Mouse (Mus musculus) CD4-positive helper T cell, adult 2 months (primary cell): Measurements from ENCODE around the gene Tecrl.

Experiments used
- DNase-seq: peaks from one replicate; pipeline ENCODE4 v3.0.0-alpha.2; 2012; ENCODE audit warnings: low read depth, missing footprints, low spot score

Tecrl gene

GRCm38 (mm10) chr5:83354846-83355561 is at the start of gene Tecrl:
Gene Tecrl (minus strand): TSS chr5:83355195.
- DNase-seq = no peak

- no peak for DNase-seq
Observed at GRCm38 (mm10) chr5:83385021-83385420, 30.0 kb upstream of the Tecrl start.

DNA sequence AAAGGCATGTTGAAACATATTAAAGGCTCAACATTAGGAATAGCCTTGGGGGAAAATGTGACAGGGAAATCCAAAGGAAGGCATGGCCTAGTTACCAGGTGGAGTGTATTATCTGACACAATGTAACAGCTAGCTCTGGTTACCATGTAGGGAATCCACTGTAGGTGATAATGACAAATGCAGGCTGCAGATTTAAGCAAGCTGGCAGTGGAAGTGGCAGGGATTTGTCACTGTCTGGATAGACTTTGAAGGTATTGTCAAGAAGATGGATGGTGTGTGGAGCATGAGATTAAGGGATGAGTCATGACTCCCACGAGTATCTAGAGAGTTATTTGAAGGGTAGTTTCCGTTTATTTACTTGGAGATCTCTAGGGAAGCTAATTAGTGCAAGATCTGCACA is 3.4 kb downstream of the Tecrl start:
- DNase-seq = no peak

- DNase-seq = no peak
Observed at GRCm38 (mm10) chr5:83339144-83339543, 15.9 kb downstream of the Tecrl start.

GRCm38 (mm10) chr5:83267148-83267776 is 87.7 kb downstream of the Tecrl start:
- no peak for DNase-seq

GRCm38 (mm10) chr5:83260059-83260458 is 94.9 kb downstream of the Tecrl start:
- DNase-seq = no peak

- no peak for DNase-seq
Observed at GRCm38 (mm10) chr5:83254141-83254540, 100.9 kb downstream of the Tecrl start.

- no peak for DNase-seq
Observed at GRCm38 (mm10) chr5:83238848-83239452, 116.0 kb downstream of the Tecrl start.
